Mouse (Mus musculus): Measurements from ENCODE around the gene Rdh5. TPM values are rescaled to one million over a fixed set of nuclear protein-coding genes. Genes with fewer than 3 reads are reported as not detected.

Rdh5 gene
- total RNA-seq, 2 experiments from 2014 or later = 1.1 to 12.8 TPM

DNA sequence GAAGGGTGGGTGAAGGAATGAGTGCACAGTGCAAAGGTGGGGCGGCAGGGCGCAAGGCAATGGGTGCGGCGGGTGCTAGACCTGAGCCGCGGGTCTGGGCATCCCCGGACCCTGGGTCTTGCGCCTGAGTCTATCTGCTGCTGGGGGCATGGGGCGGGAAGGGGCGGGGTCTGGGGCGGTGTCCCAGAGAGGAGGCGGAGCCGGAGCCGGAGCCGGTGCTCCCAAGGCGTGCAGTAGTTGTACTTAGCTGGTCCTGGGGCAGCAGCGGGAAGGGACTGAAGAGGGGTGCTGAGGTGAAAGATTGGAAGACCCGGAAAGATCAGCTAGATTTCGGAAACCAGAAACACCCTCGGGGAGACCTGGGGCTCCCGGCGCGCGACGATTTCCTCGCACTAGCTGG is 10.9 kb upstream of the Rdh5 start, which contains the start of gene Itga7:
Itga7 (plus strand) TSS at position 245 of the 400 bp plus-strand sequence.
- peak; percentile 39; the same call in 1 of the 2 replicates for ATAC-seq (replicated peaks; ENCODE audit: low FRiP score, low TSS enrichment, poor library complexity, severe bottlenecking)

- ATAC-seq (replicated peaks; ENCODE audit: low FRiP score, low TSS enrichment, poor library complexity, severe bottlenecking) = no peak
Measured at GRCm38 (mm10) chr10:128931441-128931840, 8.8 kb upstream of the Rdh5 start.

GRCm38 (mm10) chr10:128929638-128930378 is 7.1 kb upstream of the Rdh5 start:
- no peak for ATAC-seq (replicated peaks; ENCODE audit: low FRiP score, low TSS enrichment, poor library complexity, severe bottlenecking)

GRCm38 (mm10) chr10:128928356-128928755 is 5.7 kb upstream of the Rdh5 start:
- ATAC-seq (replicated peaks; ENCODE audit: low FRiP score, low TSS enrichment, poor library complexity, severe bottlenecking) = no peak

GRCm38 (mm10) chr10:128923935-128924334 is 1.2 kb upstream of the Rdh5 start, which contains the start of gene Bloc1s1:
Gene Bloc1s1, minus strand, starts transcription at chr10:128924035.
- peak; percentile 18; the same call in 1 of the 2 replicates for ATAC-seq (replicated peaks; ENCODE audit: low FRiP score, low TSS enrichment, poor library complexity, severe bottlenecking)

- peak; percentile 97 for ATAC-seq (replicated peaks; ENCODE audit: low FRiP score, low TSS enrichment, poor library complexity, severe bottlenecking)
Measured at GRCm38 (mm10) chr10:128923013-128923691, 464 bp upstream of the Rdh5 start.

DNA sequence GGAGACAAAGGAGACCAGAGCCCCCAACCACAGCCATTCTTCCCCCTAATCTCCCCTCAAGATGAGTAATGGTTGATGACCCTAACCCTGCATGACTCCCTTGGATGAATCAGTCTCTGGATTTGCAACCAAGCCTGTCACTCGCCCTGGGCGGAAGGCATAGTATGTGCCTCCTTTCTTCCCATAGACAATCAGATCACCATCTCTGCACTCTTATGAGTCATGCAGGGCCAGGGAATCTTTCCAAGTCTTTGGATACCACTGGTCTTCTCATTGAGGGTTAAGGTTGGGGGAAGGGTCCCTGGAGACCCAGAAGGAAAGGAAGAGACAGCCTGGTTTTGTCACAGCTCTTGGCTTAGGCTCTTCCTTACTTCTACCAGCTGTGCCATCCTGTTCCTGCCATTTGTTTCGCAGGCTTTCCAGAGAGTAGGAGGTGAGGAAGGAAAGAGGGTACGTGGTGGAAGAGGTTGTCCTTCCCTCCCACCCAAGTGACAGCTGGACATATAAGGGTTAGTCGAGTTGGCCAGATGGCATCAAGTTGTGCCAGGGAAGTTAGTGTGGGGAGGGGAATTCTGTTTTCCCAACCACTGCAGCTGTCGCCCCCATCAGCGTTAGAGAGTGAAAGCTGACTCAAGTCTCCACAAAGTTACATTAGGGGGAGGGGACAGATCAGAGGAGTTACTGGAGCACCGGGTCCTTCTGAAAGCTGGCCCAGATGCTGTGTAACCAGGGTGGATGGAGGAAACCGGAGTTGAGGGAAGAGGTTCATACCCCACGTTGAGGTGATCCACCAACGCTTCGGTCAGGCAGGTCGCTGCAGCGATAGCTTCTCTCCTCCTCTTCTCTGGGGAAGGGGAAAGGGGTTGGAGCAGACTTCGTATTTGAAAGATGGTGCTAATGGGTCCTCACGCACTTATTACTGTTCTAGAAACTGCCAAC is 536 bp downstream of the Rdh5 start:
- 0 out of 2 replicates have a peak, but pooled peaks have one; percentile 1 for ATAC-seq (replicated peaks; ENCODE audit: low FRiP score, low TSS enrichment, poor library complexity, severe bottlenecking)

DNA sequence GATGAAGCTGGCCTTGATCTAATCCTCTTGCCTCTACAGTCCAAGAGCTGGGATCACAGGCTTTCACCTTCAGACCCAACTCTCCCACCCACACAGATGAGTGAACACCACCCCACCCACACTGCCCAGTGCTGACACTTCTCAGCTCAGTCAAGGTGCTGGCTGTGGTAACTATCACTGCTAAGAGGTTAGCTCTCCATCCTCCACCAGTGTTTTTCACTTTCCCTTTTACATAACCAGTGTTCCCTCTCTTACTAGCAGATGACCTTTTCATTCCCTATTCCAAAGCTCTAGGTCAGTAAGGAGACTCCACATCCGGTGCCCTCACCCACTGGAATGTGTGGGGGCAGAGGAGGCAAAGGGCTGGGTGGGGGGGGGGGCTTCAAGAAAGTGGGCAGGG is 1.4 kb downstream of the Rdh5 start:
- ATAC-seq (replicated peaks; ENCODE audit: low FRiP score, low TSS enrichment, poor library complexity, severe bottlenecking) = no peak

DNA sequence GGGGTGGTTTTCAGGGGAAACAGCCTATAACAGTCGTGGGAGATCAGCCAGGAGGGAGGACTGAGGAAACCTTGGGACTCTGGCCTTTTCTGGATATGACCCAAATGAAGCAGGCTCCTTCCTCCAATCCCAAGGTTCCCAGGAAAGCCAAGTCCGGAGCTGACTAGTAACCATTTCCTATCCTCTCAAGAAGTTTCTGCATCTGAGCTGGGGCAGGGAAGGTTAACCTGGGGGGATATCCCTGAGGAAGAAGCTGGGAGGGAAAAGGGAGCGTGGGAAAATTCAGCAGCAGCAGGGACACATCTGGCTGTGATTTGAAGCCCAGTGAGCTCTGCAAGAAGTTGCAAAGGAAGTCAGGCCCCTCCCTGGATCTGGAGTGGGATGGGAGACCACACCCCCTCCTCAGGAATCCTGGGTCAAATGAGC is 1.9 kb downstream of the Rdh5 start:
- no peak for ATAC-seq (replicated peaks; ENCODE audit: low FRiP score, low TSS enrichment, poor library complexity, severe bottlenecking)

DNA sequence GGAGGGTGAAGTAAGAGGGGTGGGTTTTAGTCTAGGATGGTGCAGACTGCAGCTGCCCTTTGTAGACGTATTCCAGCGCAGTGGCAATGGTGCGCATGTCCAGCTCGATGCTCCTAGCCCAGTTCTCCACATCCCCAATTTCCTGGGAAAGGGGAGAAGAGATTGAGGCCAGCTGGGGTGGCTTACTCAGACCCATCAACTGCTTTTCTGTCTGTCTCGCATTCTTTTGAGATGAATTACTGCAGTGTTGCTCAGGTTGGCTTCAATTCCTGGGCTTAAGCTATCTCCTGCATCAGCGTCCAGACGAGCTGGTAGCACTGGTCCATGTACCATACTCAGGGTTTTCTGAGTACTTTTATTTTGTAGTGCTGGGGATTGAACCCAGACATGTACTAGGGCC is 2.7 kb downstream of the Rdh5 start:
- ATAC-seq (replicated peaks; ENCODE audit: low FRiP score, low TSS enrichment, poor library complexity, severe bottlenecking) = no peak

GRCm38 (mm10) chr10:128919203-128919631 is 3.5 kb downstream of the Rdh5 start:
- ATAC-seq (replicated peaks; ENCODE audit: low FRiP score, low TSS enrichment, poor library complexity, severe bottlenecking) = no peak

- no peak for ATAC-seq (replicated peaks; ENCODE audit: low FRiP score, low TSS enrichment, poor library complexity, severe bottlenecking)
Measured at GRCm38 (mm10) chr10:128918246-128918645, 4.4 kb downstream of the Rdh5 start.

DNA sequence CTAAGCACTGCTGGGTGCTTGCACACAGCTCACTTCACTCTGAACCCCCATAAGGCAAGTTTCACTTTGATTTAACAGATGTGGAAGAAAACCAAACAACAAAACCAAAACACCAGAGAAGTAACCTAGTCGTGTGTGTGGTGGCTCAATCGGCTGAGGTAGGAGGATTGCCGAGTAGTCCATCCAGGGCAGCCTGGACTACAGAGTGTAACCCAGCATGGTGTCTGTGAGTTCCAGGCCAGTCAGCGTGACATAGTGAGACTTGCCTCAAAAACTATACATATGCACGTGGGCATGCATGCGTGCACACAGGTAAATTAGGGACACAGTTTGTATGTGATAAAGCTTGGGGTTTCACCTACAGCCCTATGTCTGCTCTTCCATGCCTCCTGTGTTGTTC is 5.3 kb downstream of the Rdh5 start:
- ATAC-seq (replicated peaks; ENCODE audit: low FRiP score, low TSS enrichment, poor library complexity, severe bottlenecking) = no peak

- ATAC-seq (replicated peaks; ENCODE audit: low FRiP score, low TSS enrichment, poor library complexity, severe bottlenecking) = no peak
Measured at GRCm38 (mm10) chr10:128916665-128917064, 6.0 kb downstream of the Rdh5 start.

DNA sequence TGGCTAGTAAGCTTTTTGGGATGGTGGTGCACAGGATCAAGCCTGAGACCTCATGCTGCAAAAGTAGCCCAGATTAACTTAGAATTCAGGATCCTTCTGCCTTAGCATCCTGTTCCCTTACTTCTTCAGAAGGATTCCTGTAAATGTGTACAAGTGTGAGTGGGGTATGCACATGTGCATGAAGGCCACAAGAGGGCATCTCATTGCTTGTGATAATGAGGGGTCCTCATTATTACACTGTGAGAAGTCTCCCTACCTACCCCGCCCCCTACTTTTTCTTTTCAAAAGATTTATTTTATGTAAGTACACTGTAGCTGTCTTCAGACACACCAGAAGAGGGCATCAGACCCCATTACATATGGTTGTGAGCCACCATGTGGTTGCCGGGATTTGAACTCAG is 7.1 kb downstream of the Rdh5 start:
- no peak for ATAC-seq (replicated peaks; ENCODE audit: low FRiP score, low TSS enrichment, poor library complexity, severe bottlenecking)

DNA sequence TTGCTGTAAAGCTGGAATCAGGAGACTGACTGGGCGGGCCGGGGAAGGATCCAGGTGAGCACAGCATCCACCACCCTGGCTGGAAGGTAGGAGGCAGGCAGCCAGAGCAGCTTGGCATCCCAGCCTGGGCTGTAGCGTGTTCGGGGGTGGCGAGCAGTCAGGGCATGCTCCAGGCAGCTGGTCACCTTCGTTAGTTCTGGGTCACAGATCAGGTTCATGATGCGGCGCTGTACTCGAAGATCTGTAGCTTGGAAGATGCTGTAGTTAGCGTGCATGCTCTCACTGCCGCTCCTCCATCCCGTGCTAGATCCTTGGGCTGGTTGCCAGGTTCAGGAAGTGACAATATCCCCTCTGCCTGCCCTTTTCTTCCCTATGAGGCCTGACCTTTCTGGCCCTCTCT is 9.0 kb downstream of the Rdh5 start:
- no peak for ATAC-seq (replicated peaks; ENCODE audit: low FRiP score, low TSS enrichment, poor library complexity, severe bottlenecking)

- ATAC-seq (replicated peaks; ENCODE audit: low FRiP score, low TSS enrichment, poor library complexity, severe bottlenecking) = peak; percentile 75
Measured at GRCm38 (mm10) chr10:128913219-128913618, 9.5 kb downstream of the Rdh5 start.

- ATAC-seq (replicated peaks; ENCODE audit: low FRiP score, low TSS enrichment, poor library complexity, severe bottlenecking) = no peak
Measured at GRCm38 (mm10) chr10:128912791-128913190, 9.9 kb downstream of the Rdh5 start.

DNA sequence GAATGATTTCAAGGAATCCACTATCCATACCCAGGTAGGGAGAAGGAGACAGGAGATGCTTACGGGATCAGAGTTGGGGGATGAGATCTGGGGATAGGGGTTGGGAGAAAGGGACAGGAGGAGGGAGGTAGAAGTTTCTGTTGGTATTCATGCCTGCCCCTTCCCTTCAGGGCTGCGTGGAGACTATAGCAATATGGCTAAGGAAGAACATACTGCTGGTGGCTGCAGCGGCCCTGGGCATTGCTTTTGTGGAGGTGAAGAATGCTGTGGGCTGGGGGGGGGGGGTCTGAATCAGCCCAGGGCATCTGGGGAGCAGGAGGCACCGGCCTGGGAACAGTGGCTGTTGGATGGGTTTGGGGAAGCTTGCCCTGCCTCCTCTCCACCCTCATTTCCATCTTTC is 10.4 kb downstream of the Rdh5 start:
- ATAC-seq (replicated peaks; ENCODE audit: low FRiP score, low TSS enrichment, poor library complexity, severe bottlenecking) = no peak

GRCm38 (mm10) chr10:128911430-128911829 is 11.3 kb downstream of the Rdh5 start:
- ATAC-seq (replicated peaks; ENCODE audit: low FRiP score, low TSS enrichment, poor library complexity, severe bottlenecking) = no peak
